Mouse (Mus musculus): ENCODE data around the gene 4930579F01Rik. TPM values are rescaled to one million over a fixed set of nuclear protein-coding genes. Genes with fewer than 3 reads are reported as not detected.

4930579F01Rik gene
- not detected in 2 replicates for polyA plus RNA-seq (2016; fragmentation: Nextera tagmentation; extraction: Ambion mirVana)

DNA sequence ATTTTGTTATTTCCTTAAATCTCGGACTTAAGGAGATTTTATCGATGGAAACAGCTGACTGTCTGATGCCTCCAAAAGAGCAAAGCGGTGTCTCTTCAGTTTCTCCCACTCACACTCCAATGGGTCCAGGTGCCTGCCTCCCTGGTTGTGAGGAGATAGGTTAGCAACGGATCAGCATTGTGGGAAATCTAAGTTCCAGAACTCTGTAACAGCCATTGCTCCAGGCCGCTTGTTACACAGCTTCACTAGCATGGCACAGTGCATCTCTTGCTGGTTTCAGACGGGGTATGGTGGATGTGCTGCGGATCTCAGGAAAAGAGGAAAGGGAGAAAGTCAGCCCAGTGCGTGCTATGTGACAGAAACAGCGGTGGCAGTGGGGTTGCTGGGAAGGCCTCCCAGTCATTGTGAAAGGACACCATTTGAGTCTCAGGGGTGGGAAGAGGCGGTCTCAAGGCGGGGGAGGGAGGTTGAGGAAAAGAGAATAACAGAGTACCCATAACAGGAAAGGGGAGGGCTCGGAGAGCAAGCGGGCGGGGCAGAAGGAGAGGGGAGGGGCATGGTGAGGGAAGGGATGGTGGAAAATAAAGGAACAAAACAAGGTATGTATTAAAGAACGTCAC is at the start of gene 4930579F01Rik:
Gene 4930579F01Rik (minus strand): TSS at position 143 of the 620 bp plus-strand sequence.
- Histone ChIP-seq H3K9ac (no peak within 1 kb of the TSS), H3K27ac (ENCODE audit: poor library complexity, severe bottlenecking) (no peak within 1 kb of the TSS), H3K4me2 (no peak within 1 kb of the TSS), H3K4me1 (replicated peaks) (no peaks in the 10 kb centered on the region), H3K4me3 (no peak within 1 kb of the TSS), H3K9me3 (replicated peaks) (peaks cover 2% of the 10 kb centered on the region; the same call in 1 of the 2 replicates), H3K36me3 (no peaks in the 10 kb centered on the region), H3K27me3 (replicated peaks) (no peaks in the 10 kb centered on the region)
- 70% methylated on average over 15 of the region's 15 CpGs for WGBS
- ATAC-seq (ENCODE audit: insufficient number of reproducible peaks, low FRiP score) = no peak

DNA sequence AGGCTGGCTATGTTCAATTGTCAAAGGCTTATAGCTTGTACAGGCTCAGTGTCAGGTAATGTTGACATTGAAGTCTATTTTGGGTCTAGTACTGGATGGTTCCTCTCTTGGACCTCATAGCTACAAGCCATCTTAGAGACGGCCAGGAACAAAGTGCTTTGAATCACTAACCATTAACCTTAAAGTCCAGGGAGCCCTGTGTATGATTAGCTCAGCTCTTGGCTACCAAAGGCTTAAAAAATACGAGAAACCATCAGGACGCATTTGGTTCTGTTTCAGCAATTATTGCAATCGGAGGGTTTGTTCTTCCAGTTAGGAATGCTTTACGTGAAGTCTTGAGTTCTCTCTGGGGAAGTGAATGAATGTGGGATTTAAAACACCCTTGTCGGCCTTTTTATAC is 49.3 kb upstream of the 4930579F01Rik start:
- no peak overlapping the region for H3K9ac ChIP-seq
- no peaks in the 10 kb centered on the region for H3K4me1 ChIP-seq (replicated peaks)
- ATAC-seq (ENCODE audit: insufficient number of reproducible peaks, low FRiP score) = no peak
- no peak overlapping the region for H3K4me2 ChIP-seq
- no peaks in the 10 kb centered on the region for H3K36me3 ChIP-seq
- no peak overlapping the region for H3K4me3 ChIP-seq
- no peaks in the 10 kb centered on the region for H3K27me3 ChIP-seq (replicated peaks)
- no peak overlapping the region for H3K27ac ChIP-seq (ENCODE audit: poor library complexity, severe bottlenecking)
- no peaks in the 10 kb centered on the region for H3K9me3 ChIP-seq (replicated peaks)
- 84% methylated on average over 6 of the region's 6 CpGs for WGBS

DNA sequence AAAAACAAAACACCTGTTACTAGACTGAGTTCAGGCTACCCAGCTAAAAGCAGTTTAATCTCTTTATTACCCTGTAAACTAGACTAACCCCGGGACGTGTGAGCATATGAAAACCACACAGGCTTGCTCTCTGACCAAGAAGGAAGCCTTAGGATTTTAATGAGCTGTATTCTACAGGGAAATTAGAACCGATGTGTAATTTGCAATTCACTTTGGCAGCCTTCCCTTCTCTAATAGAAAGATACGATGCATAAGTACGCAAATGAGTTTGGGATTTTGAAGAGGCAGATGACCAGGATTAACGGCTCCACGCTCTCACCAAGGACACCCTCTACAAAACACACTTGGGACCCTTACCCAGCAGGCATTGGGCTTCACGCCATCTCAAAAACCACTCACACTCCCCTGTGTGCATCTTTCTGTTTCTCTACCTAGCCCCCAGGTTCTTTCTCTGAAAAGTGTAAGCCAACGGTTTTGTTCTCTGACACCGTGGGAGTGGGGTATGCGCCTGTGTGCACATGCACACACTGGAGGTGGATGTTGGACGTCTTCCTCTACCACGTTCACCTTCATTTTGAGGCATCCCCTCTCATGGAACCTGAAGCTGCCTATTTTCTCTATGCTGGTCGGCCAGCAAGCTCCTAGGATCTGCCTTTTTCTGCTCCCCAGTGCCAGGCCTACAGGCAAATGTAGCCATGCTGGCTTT is 48.5 kb upstream of the 4930579F01Rik start:
- Histone ChIP-seq H3K4me2 (no peak overlapping the region), H3K27ac (ENCODE audit: poor library complexity, severe bottlenecking) (no peak overlapping the region), H3K27me3 (replicated peaks) (no peaks in the 10 kb centered on the region), H3K36me3 (no peaks in the 10 kb centered on the region), H3K4me3 (no peak overlapping the region), H3K9me3 (replicated peaks) (no peaks in the 10 kb centered on the region), H3K9ac (no peak overlapping the region), H3K4me1 (replicated peaks) (no peaks in the 10 kb centered on the region)
- ATAC-seq (ENCODE audit: insufficient number of reproducible peaks, low FRiP score) = no peak
- 87% methylated on average over 14 of the region's 14 CpGs for WGBS

- Histone ChIP-seq H3K4me3 (no peak overlapping the region), H3K9ac (no peak overlapping the region), H3K27ac (ENCODE audit: poor library complexity, severe bottlenecking) (no peak overlapping the region), H3K4me1 (replicated peaks) (no peaks in the 10 kb centered on the region), H3K36me3 (no peaks in the 10 kb centered on the region), H3K4me2 (no peak overlapping the region), H3K27me3 (replicated peaks) (no peaks in the 10 kb centered on the region), H3K9me3 (replicated peaks) (no peaks in the 10 kb centered on the region)
- 44% methylated on average over 6 of the region's 6 CpGs for WGBS
- no peak for ATAC-seq (ENCODE audit: insufficient number of reproducible peaks, low FRiP score)
Observed at GRCm38 (mm10) chr3:138241371-138241770, 47.7 kb upstream of the 4930579F01Rik start.

DNA sequence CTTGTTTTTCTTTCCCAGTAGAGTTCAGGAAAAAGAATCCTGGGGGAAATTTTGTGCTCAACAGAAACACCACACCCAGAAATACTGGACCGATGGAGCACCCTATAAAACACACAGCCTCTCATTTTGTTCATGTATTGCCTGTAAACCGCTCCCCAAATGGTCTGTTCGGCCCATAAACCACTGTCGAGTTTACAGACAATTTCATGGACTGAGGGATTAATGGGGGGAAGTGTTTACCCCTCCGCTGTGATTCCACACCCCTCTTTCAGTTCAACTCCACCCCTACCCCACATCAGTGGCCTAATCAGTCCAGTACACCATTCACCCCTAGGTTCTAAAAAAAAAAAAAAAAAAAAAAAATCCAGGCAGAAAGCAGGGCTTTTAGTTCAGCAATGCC is 47.3 kb upstream of the 4930579F01Rik start:
- no peak overlapping the region for H3K4me2 ChIP-seq
- H3K9me3 ChIP-seq (replicated peaks) = no peaks in the 10 kb centered on the region
- H3K27me3 ChIP-seq (replicated peaks) = no peaks in the 10 kb centered on the region
- no peak for ATAC-seq (ENCODE audit: insufficient number of reproducible peaks, low FRiP score)
- no peak overlapping the region for H3K4me3 ChIP-seq
- no peaks in the 10 kb centered on the region for H3K4me1 ChIP-seq (replicated peaks)
- H3K9ac ChIP-seq = no peak overlapping the region
- no peaks in the 10 kb centered on the region for H3K36me3 ChIP-seq
- 70% methylated on average over 5 of the region's 5 CpGs for WGBS
- H3K27ac ChIP-seq (ENCODE audit: poor library complexity, severe bottlenecking) = no peak overlapping the region

DNA sequence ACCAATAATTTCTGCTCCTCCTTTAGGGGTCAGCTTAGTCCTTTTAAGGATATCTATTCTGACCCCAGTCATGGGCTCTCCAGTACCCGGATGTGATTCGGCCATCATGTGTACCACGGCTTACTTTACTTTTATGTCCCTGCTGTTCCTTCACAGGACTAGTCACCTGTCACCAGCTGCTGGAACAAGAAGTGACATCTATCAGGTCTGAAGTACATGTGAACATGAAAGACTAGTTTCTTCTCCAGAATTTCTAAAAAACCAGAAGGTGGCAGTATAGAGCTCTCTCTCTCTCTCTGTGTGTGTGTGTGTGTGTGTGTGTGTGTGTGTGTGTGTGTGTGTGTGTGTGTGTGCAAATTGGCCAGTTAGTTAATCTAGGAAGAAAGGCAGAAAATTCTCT is 46.8 kb upstream of the 4930579F01Rik start:
- H3K27ac ChIP-seq (ENCODE audit: poor library complexity, severe bottlenecking) = no peak overlapping the region
- WGBS = 75% methylated on average over 3 of the region's 3 CpGs
- H3K27me3 ChIP-seq (replicated peaks) = no peaks in the 10 kb centered on the region
- no peak overlapping the region for H3K9ac ChIP-seq
- H3K4me2 ChIP-seq = no peak overlapping the region
- ATAC-seq (ENCODE audit: insufficient number of reproducible peaks, low FRiP score) = no peak
- no peaks in the 10 kb centered on the region for H3K9me3 ChIP-seq (replicated peaks)
- H3K4me3 ChIP-seq = no peak overlapping the region
- no peaks in the 10 kb centered on the region for H3K4me1 ChIP-seq (replicated peaks)
- no peaks in the 10 kb centered on the region for H3K36me3 ChIP-seq

DNA sequence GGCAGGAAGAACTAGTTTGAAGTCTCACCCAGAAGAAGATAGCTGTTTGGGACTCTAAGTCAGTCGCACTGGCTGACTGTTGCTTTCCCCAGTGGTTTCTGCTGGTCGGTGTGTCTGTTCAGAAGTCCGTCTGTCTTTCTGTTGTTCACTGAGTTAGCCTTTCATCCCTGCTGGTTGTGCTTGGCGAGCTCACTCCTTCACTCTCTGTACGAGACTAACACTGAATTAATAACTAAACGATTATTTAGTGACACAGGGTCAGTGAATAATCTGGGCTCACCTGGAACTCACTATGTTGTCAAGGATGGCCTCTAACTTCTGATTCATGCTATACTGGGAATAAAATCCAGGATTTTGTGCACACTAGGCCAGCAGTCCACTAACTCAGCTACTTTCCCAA is 45.8 kb upstream of the 4930579F01Rik start:
- WGBS = 81% methylated on average over 6 of the region's 6 CpGs
- H3K4me2 ChIP-seq = no peak overlapping the region
- no peaks in the 10 kb centered on the region for H3K36me3 ChIP-seq
- no peak overlapping the region for H3K27ac ChIP-seq (ENCODE audit: poor library complexity, severe bottlenecking)
- ATAC-seq (ENCODE audit: insufficient number of reproducible peaks, low FRiP score) = no peak
- no peaks in the 10 kb centered on the region for H3K9me3 ChIP-seq (replicated peaks)
- no peaks in the 10 kb centered on the region for H3K4me1 ChIP-seq (replicated peaks)
- no peak overlapping the region for H3K4me3 ChIP-seq
- no peaks in the 10 kb centered on the region for H3K27me3 ChIP-seq (replicated peaks)
- H3K9ac ChIP-seq = no peak overlapping the region

GRCm38 (mm10) chr3:138238046-138238445 is 44.4 kb upstream of the 4930579F01Rik start:
- Histone ChIP-seq H3K4me2 (no peak overlapping the region), H3K4me3 (no peak overlapping the region), H3K9ac (no peak overlapping the region), H3K4me1 (replicated peaks) (no peaks in the 10 kb centered on the region), H3K36me3 (no peaks in the 10 kb centered on the region), H3K9me3 (replicated peaks) (no peaks in the 10 kb centered on the region), H3K27ac (ENCODE audit: poor library complexity, severe bottlenecking) (no peak overlapping the region), H3K27me3 (replicated peaks) (no peaks in the 10 kb centered on the region)
- WGBS = 67% methylated on average over 10 of the region's 10 CpGs
- ATAC-seq (ENCODE audit: insufficient number of reproducible peaks, low FRiP score) = no peak

GRCm38 (mm10) chr3:138236546-138237163 is 43.0 kb upstream of the 4930579F01Rik start:
- 77% methylated on average over 11 of the region's 11 CpGs for WGBS
- Histone ChIP-seq H3K27me3 (replicated peaks) (no peaks in the 10 kb centered on the region), H3K4me1 (replicated peaks) (no peaks in the 10 kb centered on the region), H3K36me3 (no peaks in the 10 kb centered on the region), H3K9me3 (replicated peaks) (no peaks in the 10 kb centered on the region), H3K27ac (ENCODE audit: poor library complexity, severe bottlenecking) (no peak overlapping the region), H3K4me2 (no peak overlapping the region), H3K9ac (no peak overlapping the region), H3K4me3 (no peak overlapping the region)
- ATAC-seq (ENCODE audit: insufficient number of reproducible peaks, low FRiP score) = no peak

DNA sequence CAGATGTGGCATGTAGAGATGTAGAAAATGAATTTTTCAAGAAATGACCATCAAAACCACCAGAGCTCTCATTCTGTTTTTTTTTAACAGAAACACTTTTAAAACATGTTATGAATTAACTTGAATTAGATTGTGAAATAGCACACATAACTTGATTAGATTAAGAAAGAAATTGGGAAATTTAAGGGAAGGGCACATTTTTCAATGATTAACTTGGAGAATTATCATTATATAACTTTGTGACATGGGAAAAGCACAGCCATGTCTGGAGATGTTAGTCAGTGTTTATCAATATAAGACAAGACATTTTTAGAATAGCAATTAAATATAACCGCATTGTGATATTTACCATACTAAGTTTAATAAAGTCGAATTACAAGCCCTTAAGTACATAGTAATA is 37.9 kb upstream of the 4930579F01Rik start:
- WGBS = 81% methylated on average over 2 of the region's 2 CpGs
- no peak overlapping the region for H3K4me2 ChIP-seq
- no peak overlapping the region for H3K9ac ChIP-seq
- no peaks in the 10 kb centered on the region for H3K36me3 ChIP-seq
- H3K4me3 ChIP-seq = no peak overlapping the region
- H3K4me1 ChIP-seq (replicated peaks) = no peaks in the 10 kb centered on the region
- no peaks in the 10 kb centered on the region for H3K27me3 ChIP-seq (replicated peaks)
- no peak overlapping the region for H3K27ac ChIP-seq (ENCODE audit: poor library complexity, severe bottlenecking)
- H3K9me3 ChIP-seq (replicated peaks) = no peaks in the 10 kb centered on the region
- ATAC-seq (ENCODE audit: insufficient number of reproducible peaks, low FRiP score) = no peak

DNA sequence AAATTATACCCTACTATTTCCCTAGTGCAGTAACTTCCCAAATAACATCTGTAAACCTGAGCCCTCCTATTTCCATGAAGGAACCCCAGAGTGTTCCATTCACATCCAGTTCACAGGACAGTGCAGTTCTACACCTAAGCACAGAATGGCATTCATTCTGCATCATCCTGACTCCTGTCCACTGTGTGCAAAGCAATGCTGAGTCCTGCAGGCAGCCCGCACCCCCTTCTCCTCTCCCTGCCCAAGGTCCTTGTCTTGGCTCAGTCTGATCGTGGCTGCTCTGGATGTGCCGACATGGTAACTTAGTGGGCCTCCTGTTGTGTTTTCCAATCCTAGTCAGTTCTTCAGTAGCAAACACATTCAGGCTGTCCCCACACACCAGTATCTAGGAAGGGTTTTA is 36.6 kb upstream of the 4930579F01Rik start:
- Histone ChIP-seq H3K9me3 (replicated peaks) (no peaks in the 10 kb centered on the region), H3K36me3 (no peaks in the 10 kb centered on the region), H3K9ac (no peak overlapping the region), H3K4me2 (no peak overlapping the region), H3K27me3 (replicated peaks) (no peaks in the 10 kb centered on the region), H3K4me1 (replicated peaks) (no peaks in the 10 kb centered on the region; the same call in 1 of the 2 replicates), H3K27ac (ENCODE audit: poor library complexity, severe bottlenecking) (no peak overlapping the region), H3K4me3 (no peak overlapping the region)
- WGBS = 75% methylated on average over 3 of the region's 3 CpGs
- ATAC-seq (ENCODE audit: insufficient number of reproducible peaks, low FRiP score) = no peak
